Mouse (Mus musculus) kidney, embryonic 14.5 days (tissue): ENCODE data around the gene Mafk. TPM values are rescaled to one million over a fixed set of nuclear protein-coding genes. Genes with fewer than 3 reads are reported as not detected.

Source experiments
- ATAC-seq: fragments of 200-750 bp; cut with Nextera tagmentation; 2 replicates; pipeline ENCODE4 v1.8.0; 2017; ENCODE audit warnings: moderate number of reproducible peaks, mild to moderate bottlenecking, moderate TSS enrichment, moderate library complexity; ENCODE audit not compliant: low FRiP score, low TSS enrichment
- H3K27ac ChIP-seq: fragments of 300-500 bp; sonication (generic); 2 replicates; pipeline ENCODE4 v1.5.1; 2014; ENCODE audit warnings: low read depth, mild to moderate bottlenecking, low read length, moderate library complexity, mixed read lengths
- H3K27me3 ChIP-seq: fragments of 300-500 bp; sonication (generic); 2 replicates; pipeline ENCODE4 v1.6.1; 2014; ENCODE audit warnings: mild to moderate bottlenecking, low read length; ENCODE audit not compliant: control insufficient read depth, insufficient read depth
- H3K36me3 ChIP-seq: fragments of 300-500 bp; sonication (generic); 2 replicates; pipeline ENCODE4 v1.6.1; 2014; ENCODE audit warnings: low read length, mixed read lengths; ENCODE audit not compliant: control insufficient read depth, insufficient read depth
- H3K4me1 ChIP-seq: fragments of 300-500 bp; sonication (generic); 2 replicates; pipeline ENCODE4 v1.6.1; 2014; ENCODE audit warnings: low read length, mixed read lengths; ENCODE audit not compliant: control insufficient read depth, insufficient read depth
- H3K4me2 ChIP-seq: fragments of 300-500 bp; sonication (generic); replicated peaks from 2 replicates; pipeline ENCODE4 v1.6.1; 2014; ENCODE audit warnings: low read depth, mild to moderate bottlenecking, low read length
- H3K4me3 ChIP-seq: fragments of 300-500 bp; sonication (generic); 2 replicates; pipeline ENCODE4 v1.5.1; 2014; ENCODE audit warnings: mild to moderate bottlenecking, low read length
- H3K9ac ChIP-seq: fragments of 300-500 bp; sonication (generic); 2 replicates; pipeline ENCODE4 v1.6.1; 2014; ENCODE audit warnings: low read depth, mild to moderate bottlenecking, low read length, moderate library complexity
- H3K9me3 ChIP-seq: fragments of 300-500 bp; sonication (generic); 2 replicates; pipeline ENCODE4 v1.6.1; 2016; ENCODE audit warnings: low read length; ENCODE audit not compliant: control insufficient read depth
- WGBS: fragments of 180-500 bp; shearing (Covaris S2); extraction: QIAGEN DNeasy Blood & Tissue Kit; methylation state at CpG from one replicate; pipeline ENCODE4 v1.1.7; 2014; 5-methylcytosine and 5-hydroxymethylcytosine counted together
- polyA plus RNA-seq: library from polyadenylated mRNA; unstranded; fragments of >200 nt; fragmentation: Nextera tagmentation; extraction: Ambion mirVana; gene quantifications from 2 replicates; pipeline ENCODE4 v1.2.1, GENCODE M21; 2014

The Mafk gene
- polyA plus RNA-seq, 1 experiment from 2014 or later, result 5.3 TPM

DNA sequence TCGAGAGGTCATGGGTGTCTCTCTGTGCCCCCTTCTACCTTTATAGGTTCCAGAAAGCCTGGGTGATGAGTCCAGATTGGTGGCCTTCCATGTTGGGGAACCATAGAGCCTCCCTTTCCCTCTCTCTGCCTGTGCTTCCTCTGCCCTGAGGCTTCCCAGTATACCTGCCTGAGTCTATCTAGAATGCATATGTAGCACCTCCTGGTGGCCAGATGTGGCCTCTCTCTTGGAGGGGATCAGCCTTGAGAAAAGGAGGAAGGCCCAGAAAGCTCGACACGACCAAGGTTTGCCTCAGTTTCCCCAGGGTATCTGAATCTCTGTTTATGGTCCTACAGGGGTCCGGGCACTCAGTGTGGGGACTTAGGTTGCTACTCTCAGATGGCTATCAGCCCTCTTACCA lies 27.5 kb downstream of the Mafk start:
- WGBS, result 70% methylated on average over 4 of the region's 4 CpGs
- H3K4me3 ChIP-seq, result no peak overlapping the region
- H3K9me3 ChIP-seq, result no peaks in the 10 kb centered on the region
- H3K27me3 ChIP-seq, result peaks cover 8% of the 10 kb centered on the region; the same call in 1 of the 2 replicates
- H3K4me1 ChIP-seq, result peaks cover 8% of the 10 kb centered on the region; the same call in 1 of the 2 replicates
- no peak overlapping the region for H3K9ac ChIP-seq
- H3K27ac ChIP-seq, result no peak overlapping the region
- no peak for ATAC-seq
- peaks cover 19% of the 10 kb centered on the region for H3K36me3 ChIP-seq
- H3K4me2 ChIP-seq, result no peak overlapping the region

DNA sequence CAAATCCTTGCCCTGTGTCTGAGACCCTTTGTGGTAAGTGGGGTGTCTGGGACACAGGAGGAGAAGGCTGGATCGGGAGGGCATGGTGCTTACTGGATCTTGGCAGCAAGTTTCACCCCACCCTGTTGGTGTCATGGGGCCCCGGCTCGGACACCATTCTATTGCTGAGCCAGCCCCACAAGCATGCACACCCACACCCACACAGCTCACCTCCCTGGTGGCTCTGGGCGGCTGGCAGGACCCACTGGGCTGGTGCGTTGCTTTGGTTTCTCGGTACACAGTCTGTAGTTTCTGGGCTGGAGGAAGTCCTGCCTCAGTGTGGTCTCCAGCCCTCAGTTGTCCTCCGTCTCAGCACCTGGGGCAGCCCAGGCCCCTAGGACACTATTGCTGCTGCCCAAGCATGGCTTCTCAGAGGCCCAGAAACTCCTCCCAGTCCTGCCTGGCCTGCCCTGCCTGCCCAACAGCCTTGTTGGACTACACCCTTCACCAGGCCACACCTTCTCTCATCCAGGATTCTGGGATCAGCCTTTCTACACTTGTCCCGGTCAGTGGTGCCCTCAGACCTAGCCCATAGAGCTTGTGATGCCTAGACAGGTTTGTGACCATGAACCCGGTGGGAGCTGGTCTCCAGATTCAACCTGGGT lies 28.3 kb downstream of the Mafk start, which contains the start of gene Tmem184a:
Gene Tmem184a (minus strand): TSS at position 380 of the 644 bp plus-strand sequence.
- Histone ChIP-seq H3K4me3 (no peak within 1 kb of the TSS), H3K9ac (no peak within 1 kb of the TSS), H3K36me3 (peaks cover 23% of the 10 kb centered on the region), H3K27ac (no peak within 1 kb of the TSS), H3K4me2 (no peak within 1 kb of the TSS), H3K9me3 (no peaks in the 10 kb centered on the region), H3K27me3 (0 out of 2 replicates have a peak, but pooled peaks cover 4% of the 10 kb centered on the region), H3K4me1 (peaks cover 8% of the 10 kb centered on the region; the same call in 1 of the 2 replicates)
- ATAC-seq, result no peak
- 86% methylated on average over 9 of the region's 9 CpGs for WGBS

DNA sequence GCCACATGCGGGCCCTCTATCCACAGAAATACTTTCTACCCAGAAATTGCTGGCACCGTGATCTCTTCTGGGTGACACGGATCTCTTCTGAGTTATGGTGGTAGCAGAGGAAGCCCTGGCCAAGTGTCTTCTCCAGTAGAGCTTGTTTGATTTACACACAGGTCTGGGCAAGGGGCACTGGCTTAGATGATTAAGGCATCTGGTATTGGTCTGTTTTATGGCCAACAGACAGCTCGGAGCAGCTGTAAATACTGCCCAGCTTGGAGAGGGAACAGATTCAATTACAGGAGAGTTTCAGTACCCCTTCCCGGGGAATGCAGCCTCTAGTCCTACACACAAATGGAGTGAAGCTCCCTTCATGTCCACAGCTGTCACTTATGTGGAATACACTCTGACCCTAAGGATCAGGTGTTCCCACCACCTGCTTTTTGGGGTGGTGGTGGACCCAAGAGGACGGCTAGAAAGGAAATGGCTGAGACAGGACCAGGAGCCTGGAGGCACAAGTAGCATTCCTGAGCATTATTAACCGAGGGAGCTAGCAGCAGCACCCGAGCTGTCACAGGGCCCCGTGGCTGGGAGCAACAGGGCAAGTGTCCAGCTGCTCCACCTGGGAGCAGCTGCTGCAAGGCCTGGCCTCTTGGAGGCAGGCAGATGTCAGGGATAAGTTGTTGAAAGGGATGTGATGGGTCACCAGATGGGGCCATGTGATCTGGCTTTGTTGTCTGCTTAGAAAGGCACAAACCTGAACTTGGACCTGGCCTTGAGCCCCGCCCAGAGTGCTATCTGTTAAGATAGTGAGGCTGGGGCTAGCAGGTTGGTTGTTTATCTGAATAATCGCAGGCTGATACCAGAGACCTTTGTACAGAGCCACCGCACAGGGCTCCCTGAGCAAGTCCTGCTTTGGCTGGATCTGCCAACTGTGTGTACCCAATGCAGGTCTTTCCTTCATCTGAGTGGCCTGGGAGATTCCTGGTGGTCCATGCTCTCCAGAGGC lies 30.4 kb downstream of the Mafk start:
- Histone ChIP-seq H3K36me3 (peaks cover 23% of the 10 kb centered on the region), H3K9me3 (no peaks in the 10 kb centered on the region), H3K4me1 (peaks cover 16% of the 10 kb centered on the region), H3K9ac (no peak overlapping the region; the same call in 1 of the 2 replicates), H3K27me3 (no peaks in the 10 kb centered on the region), H3K4me2 (no peak overlapping the region), H3K27ac (peak overlapping the region; percentile 59; the same call in 1 of the 2 replicates), H3K4me3 (no peak overlapping the region)
- peak; percentile 78 for ATAC-seq
- 41% methylated on average over 12 of the region's 12 CpGs for WGBS

DNA sequence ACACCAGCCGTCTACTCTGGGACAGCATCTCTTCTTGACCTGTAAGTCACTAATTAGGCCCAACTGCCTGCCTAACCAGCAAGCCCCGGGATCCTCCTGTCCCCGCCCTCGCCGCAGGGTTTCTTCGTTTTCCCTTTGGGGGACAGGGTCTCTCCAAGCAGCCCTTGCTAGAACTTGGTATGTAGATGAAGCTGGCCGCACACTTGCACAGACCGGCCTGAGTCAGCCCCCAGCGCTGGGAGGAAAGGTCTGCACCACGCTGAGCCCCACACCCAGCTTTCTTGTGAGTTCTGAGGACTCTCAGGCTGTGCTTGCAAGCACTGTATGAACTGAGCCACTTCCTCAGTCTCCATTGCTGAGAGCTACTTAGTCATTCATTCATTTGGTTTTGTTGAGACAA lies 33.2 kb downstream of the Mafk start:
- ATAC-seq, result no peak
- Histone ChIP-seq H3K27ac (no peak overlapping the region), H3K4me3 (no peak overlapping the region), H3K4me1 (peaks cover 16% of the 10 kb centered on the region), H3K4me2 (no peak overlapping the region), H3K9ac (no peak overlapping the region), H3K9me3 (no peaks in the 10 kb centered on the region), H3K27me3 (no peaks in the 10 kb centered on the region), H3K36me3 (peaks cover 23% of the 10 kb centered on the region)
- 92% methylated on average over 10 of the region's 10 CpGs for WGBS

DNA sequence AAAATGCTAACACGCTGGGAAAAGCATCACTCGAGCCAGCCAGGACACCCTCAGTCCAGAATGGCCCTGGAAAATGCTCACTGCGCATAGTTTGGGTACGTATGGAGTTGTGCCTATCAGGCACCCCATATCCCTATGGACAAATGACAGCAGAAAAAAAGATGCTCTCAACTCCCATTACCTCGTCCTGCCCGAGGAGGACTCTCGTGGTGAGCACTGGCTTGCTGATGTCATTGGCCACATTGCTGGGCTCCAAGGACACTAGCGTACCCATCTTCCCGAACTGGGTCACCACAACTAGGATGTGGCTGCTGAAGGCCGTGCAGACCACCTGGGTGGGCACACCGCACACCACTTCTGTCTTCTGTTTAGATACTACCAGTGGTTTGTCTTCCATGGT lies 34.6 kb downstream of the Mafk start:
- Histone ChIP-seq H3K9ac (peak overlapping the region; percentile 79), H3K9me3 (no peaks in the 10 kb centered on the region), H3K27me3 (no peaks in the 10 kb centered on the region), H3K4me2 (peak overlapping the region; percentile 95), H3K4me3 (peak overlapping the region; percentile 96), H3K4me1 (peaks cover 16% of the 10 kb centered on the region), H3K27ac (peak overlapping the region; percentile 73; the same call in 1 of the 2 replicates), H3K36me3 (peaks cover 23% of the 10 kb centered on the region)
- WGBS, result 40% methylated on average over 11 of the region's 11 CpGs
- no peak for ATAC-seq

DNA sequence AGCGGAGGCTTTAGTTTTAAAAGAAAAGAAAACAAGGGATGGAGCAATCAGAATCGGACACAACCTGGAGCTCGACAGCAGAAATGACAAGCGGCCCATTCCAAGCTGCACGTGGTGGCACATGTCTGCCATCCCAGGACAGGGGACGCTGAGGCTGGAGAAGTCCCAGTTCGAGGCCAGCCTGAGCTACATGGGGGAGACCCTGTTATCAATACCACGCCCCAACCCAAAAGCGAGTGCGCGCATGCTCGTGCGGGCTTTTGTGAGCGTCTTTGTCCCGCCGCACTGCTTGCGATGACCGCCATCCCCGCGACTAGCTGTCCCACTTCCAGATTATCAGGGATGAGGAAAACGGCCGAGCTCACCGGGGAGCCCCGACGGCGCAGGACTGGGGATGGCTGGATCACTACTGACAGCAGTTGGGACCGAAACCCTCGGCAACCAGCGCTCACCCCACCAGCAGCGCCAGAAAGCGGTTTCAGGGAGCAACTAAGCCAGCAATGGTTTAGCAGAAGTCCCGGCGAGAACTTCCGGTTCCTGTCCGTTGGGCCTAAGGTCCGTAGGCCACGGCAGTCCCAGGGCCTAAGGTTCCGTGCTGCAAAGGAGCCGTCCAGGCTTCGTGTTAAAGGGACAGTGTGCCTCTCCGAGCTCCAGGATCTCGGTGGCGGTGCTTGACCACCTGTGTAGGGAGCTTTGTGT lies 35.2 kb downstream of the Mafk start, which contains the start of the genes Gm26938 and Psmg3:
Gene Gm26938 (minus strand): TSS at position 51 of the 699 bp plus-strand sequence.
Gene Psmg3 (minus strand): TSS at position 529 of the 699 bp plus-strand sequence.
- Histone ChIP-seq H3K4me3 (peak within 1 kb of the TSS; percentile 96), H3K4me2 (peak within 1 kb of the TSS; percentile 95), H3K27me3 (no peaks in the 10 kb centered on the region), H3K9ac (peak within 1 kb of the TSS; percentile 79), H3K9me3 (no peaks in the 10 kb centered on the region), H3K27ac (peak within 1 kb of the TSS; percentile 73; the same call in 1 of the 2 replicates), H3K36me3 (peaks cover 23% of the 10 kb centered on the region), H3K4me1 (peaks cover 16% of the 10 kb centered on the region)
- WGBS, result under 1% methylated on average over 43 of the region's 43 CpGs
- peak; percentile 77 for ATAC-seq

DNA sequence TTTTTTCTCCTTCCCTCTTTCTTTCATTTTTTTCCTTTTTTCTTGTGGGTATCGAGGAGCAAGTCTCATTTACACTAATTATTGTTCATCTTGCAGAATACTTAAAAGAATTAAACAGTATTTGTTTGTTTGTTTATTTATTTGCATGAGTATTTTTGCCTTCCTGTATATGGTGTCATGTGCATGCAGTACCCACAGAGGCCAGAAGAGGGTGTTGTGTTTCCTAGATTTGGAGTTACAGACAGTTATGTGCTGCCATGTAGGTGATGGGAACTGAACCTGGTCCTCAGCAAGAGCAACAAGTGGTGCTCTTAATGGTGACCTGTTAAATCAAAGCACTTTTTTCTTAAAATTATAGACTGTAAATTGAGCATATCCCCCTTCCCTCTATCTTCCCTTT lies 36.3 kb downstream of the Mafk start:
- no peak overlapping the region for H3K4me3 ChIP-seq
- peaks cover 17% of the 10 kb centered on the region for H3K36me3 ChIP-seq
- 90% methylated on average over 1 of the region's 1 CpGs for WGBS
- no peak overlapping the region for H3K4me2 ChIP-seq
- H3K4me1 ChIP-seq, result peaks cover 12% of the 10 kb centered on the region
- H3K9ac ChIP-seq, result no peak overlapping the region
- no peaks in the 10 kb centered on the region for H3K27me3 ChIP-seq
- no peak for ATAC-seq
- no peak overlapping the region for H3K27ac ChIP-seq
- no peaks in the 10 kb centered on the region for H3K9me3 ChIP-seq

DNA sequence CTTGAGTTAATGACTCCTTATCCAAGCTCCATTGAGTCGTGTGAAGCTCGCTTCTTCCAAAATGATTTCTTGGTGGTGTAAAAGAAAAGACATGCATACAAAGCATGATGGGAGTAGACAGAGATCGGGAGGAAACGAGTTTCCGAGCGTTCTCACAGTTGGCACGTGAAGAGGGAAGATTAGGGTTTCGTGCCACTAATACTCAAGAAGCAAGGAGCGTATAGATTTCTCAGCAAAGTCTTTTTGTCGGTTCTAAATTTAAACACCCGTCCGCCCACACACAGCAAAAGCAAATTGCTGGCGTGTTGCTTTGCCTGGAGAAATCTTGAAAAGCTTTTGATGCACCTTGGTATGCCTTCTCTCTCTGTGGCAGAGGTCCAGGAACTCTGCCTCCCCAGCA lies 38.1 kb downstream of the Mafk start:
- no peak overlapping the region for H3K4me3 ChIP-seq
- ATAC-seq, result no peak
- no peak overlapping the region for H3K9ac ChIP-seq
- no peak overlapping the region for H3K27ac ChIP-seq
- WGBS, result 65% methylated on average over 13 of the region's 13 CpGs
- H3K4me1 ChIP-seq, result peaks cover 8% of the 10 kb centered on the region; the same call in 1 of the 2 replicates
- H3K27me3 ChIP-seq, result no peaks in the 10 kb centered on the region
- H3K9me3 ChIP-seq, result no peaks in the 10 kb centered on the region
- 0 out of 2 replicates have a peak, but pooled peaks cover 4% of the 10 kb centered on the region for H3K36me3 ChIP-seq
- no peak overlapping the region for H3K4me2 ChIP-seq
